Mouse (Mus musculus) testis, adult 2 months (tissue): Measurements from ENCODE around the gene 4931422A03Rik. TPM values are rescaled to one million over a fixed set of nuclear protein-coding genes. Genes with fewer than 3 reads are reported as not detected.
A peak's percentile ranks its signal among the peaks of the same experiment; 100 is the strongest.
"Not testable (repeated sequence)": the region's sequence is repeated elsewhere in the genome, so short reads cannot be mapped to it uniquely, and the experiment has no call there.

Source experiments
- H3K27ac ChIP-seq: fragments of 200-500 bp; 2 replicates; pipeline ENCODE4 v1.5.1; 2012; ENCODE audit warnings: low read depth, low read length; ENCODE audit not compliant: control insufficient read depth, insufficient read depth
- H3K27me3 ChIP-seq: fragments of 200-500 bp; 2 replicates; pipeline ENCODE4 v1.6.1; 2012; ENCODE audit warnings: mild to moderate bottlenecking, low read length, moderate library complexity; ENCODE audit not compliant: control insufficient read depth, insufficient read depth
- H3K36me3 ChIP-seq: fragments of 200-500 bp; 2 replicates; pipeline ENCODE4 v1.6.1; 2012; ENCODE audit warnings: mild to moderate bottlenecking, low read length; ENCODE audit not compliant: control insufficient read depth, insufficient read depth
- H3K4me1 ChIP-seq: fragments of 200-500 bp; 2 replicates; pipeline ENCODE4 v1.6.1; 2012; ENCODE audit warnings: low read length; ENCODE audit not compliant: control insufficient read depth, insufficient read depth
- H3K4me3 ChIP-seq: fragments of 200-500 bp; 2 replicates; pipeline ENCODE4 v1.5.1; 2012; ENCODE audit warnings: low read depth, mild to moderate bottlenecking, low read length, moderate library complexity, mixed read lengths; ENCODE audit not compliant: control insufficient read depth
- CTCF ChIP-seq: fragments of 200-500 bp; IDR thresholded peaks from 2 replicates; pipeline ENCODE4 v1.5.1; 2012; ENCODE audit warnings: low read depth, mild to moderate bottlenecking, inconsistent platforms, low read length, moderate library complexity; ENCODE audit not compliant: control insufficient read depth, insufficient read depth, insufficient replicate concordance
- POLR2A ChIP-seq: fragments of 200-500 bp; IDR thresholded peaks from 2 replicates; pipeline ENCODE4 v1.6.1; 2012; ENCODE audit warnings: low read depth, mild to moderate bottlenecking, inconsistent platforms, low read length, moderate library complexity; ENCODE audit not compliant: control insufficient read depth
- polyA plus RNA-seq: library from polyadenylated mRNA; depleted of rRNA; stranded (reverse); fragments of >200 nt; gene quantifications from 2 replicates; pipeline ENCODE4 v1.2.3, GENCODE M21; 2012; rRNA removed

4931422A03Rik gene
- 50.4 and 58.4 TPM in 2 replicates for polyA plus RNA-seq

- Histone ChIP-seq H3K4me3 (peak within 1 kb of the TSS; percentile 99), H3K27me3 (no peaks in the 10 kb centered on the region), H3K27ac (peak within 1 kb of the TSS; percentile 97), H3K4me1 (peaks cover 7% of the 10 kb centered on the region), H3K36me3 (peaks cover 2% of the 10 kb centered on the region)
- TF ChIP-seq CTCF (no peak), POLR2A (peak; percentile 34; the same call in 1 of the 2 replicates)
These were observed at the start of gene 4931422A03Rik for GRCm38 (mm10) chr2:104028139-104028723. TSS of gene 4931422A03Rik (minus strand) at chr2:104028361.

- Histone ChIP-seq H3K27me3 (no peaks in the 10 kb centered on the region), H3K4me1 (peaks cover 9% of the 10 kb centered on the region)
These were observed 41.6 kb upstream of the 4931422A03Rik start, which contains the start of gene Cd59b for GRCm38 (mm10) chr2:104069704-104070185. TSS of gene Cd59b (plus strand) at chr2:104069849.

GRCm38 (mm10) chr2:104068450-104068849, 40.3 kb upstream of the 4931422A03Rik start, which contains the start of gene Gm10799:
TSS of gene Gm10799 (minus strand) at chr2:104068550.
- not testable (repeated sequence) for H3K36me3 ChIP-seq, H3K4me1 ChIP-seq, H3K4me3 ChIP-seq, H3K27ac ChIP-seq, H3K27me3 ChIP-seq

More at GRCm38 (mm10) chr2:104069704-104070185, 41.6 kb upstream of the 4931422A03Rik start, which contains the start of gene Cd59b:
- peak within 1 kb of the TSS; percentile 91 for H3K4me3 ChIP-seq
- peak within 1 kb of the TSS; percentile 61; the same call in 1 of the 2 replicates for H3K27ac ChIP-seq
- no peaks in the 10 kb centered on the region for H3K36me3 ChIP-seq
- TF ChIP-seq CTCF (no peak), POLR2A (no peak)

- H3K4me3 ChIP-seq: peak within 1 kb of the TSS; percentile 10; the same call in 1 of the 2 replicates
- not testable (repeated sequence) for H3K27ac ChIP-seq, H3K36me3 ChIP-seq, H3K4me1 ChIP-seq, H3K27me3 ChIP-seq
These were observed 37.4 kb upstream of the 4931422A03Rik start, which contains the start of gene Gm10912 for GRCm38 (mm10) chr2:104065526-104065925. TSS of gene Gm10912 (plus strand) at chr2:104065826.

- H3K27ac ChIP-seq: no peak overlapping the region
- H3K36me3 ChIP-seq: no peaks in the 10 kb centered on the region; the same call in 1 of the 2 replicates
- H3K4me3 ChIP-seq: peak overlapping the region; percentile 36
- no peaks in the 10 kb centered on the region for H3K27me3 ChIP-seq
- no peaks in the 10 kb centered on the region for H3K4me1 ChIP-seq
- TF ChIP-seq POLR2A (no peak), CTCF (no peak)
These were observed 36.0 kb upstream of the 4931422A03Rik start for GRCm38 (mm10) chr2:104064152-104064551.

- Histone ChIP-seq H3K4me1 (no peaks in the 10 kb centered on the region), H3K27ac (no peak overlapping the region), H3K36me3 (no peaks in the 10 kb centered on the region; the same call in 1 of the 2 replicates), H3K4me3 (no peak overlapping the region), H3K27me3 (no peaks in the 10 kb centered on the region)
- TF ChIP-seq POLR2A (no peak), CTCF (no peak)
These were observed 34.5 kb upstream of the 4931422A03Rik start for GRCm38 (mm10) chr2:104062665-104063064.

GRCm38 (mm10) chr2:104060996-104061395, 32.8 kb upstream of the 4931422A03Rik start:
- TF ChIP-seq POLR2A (no peak), CTCF (no peak)
- no peak overlapping the region for H3K4me3 ChIP-seq
- no peaks in the 10 kb centered on the region; the same call in 1 of the 2 replicates for H3K36me3 ChIP-seq
- no peak overlapping the region for H3K27ac ChIP-seq
- no peaks in the 10 kb centered on the region for H3K27me3 ChIP-seq
- H3K4me1 ChIP-seq: no peaks in the 10 kb centered on the region

- TF ChIP-seq POLR2A (no peak), CTCF (no peak)
- H3K27ac ChIP-seq: no peak overlapping the region
- peaks cover 1% of the 10 kb centered on the region for H3K36me3 ChIP-seq
- no peaks in the 10 kb centered on the region for H3K4me1 ChIP-seq
- H3K4me3 ChIP-seq: no peak overlapping the region
- no peaks in the 10 kb centered on the region for H3K27me3 ChIP-seq
These were observed 31.6 kb upstream of the 4931422A03Rik start for GRCm38 (mm10) chr2:104059786-104060185.
